In the genomic region with DNA sequence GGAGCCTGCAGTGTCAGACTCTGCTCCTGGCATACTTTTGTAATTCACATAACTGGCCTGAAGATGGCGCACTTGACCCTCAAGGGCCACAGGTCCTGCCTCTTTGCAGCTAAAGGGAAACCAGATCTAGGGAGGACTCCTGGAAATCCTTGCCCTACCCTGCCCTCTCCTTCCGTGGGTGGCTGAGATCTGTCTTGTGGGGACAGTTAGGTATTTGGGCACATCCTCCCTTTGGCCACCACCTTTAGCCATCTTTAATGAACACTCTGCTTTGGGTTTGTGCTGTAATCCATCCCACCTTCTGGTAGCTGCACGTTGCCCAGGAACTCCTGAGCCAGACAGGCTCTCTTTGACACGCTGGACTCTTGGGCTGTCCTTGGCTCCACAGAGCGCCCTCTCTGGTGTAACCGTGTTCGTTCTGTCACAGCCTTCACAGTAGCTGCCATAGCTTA, we compare ENCODE assay signal across 7 mouse cellular contexts. TPM values are rescaled to one million over a fixed set of nuclear protein-coding genes. Genes with fewer than 3 reads are reported as not detected.
A peak's percentile ranks its signal among the peaks of the same experiment; 100 is the strongest.
DNase-seq lines count a peak whose midpoint lies in the region; ATAC-seq and TF ChIP-seq lines count a peak whose summit lies in the region.

No protein-coding gene starts in this region.

- H3K27ac ChIP-seq in cerebellum, adult 2 months (ENCODE audit: insufficient read depth, low read length): no peak overlapping the region
- H3K27ac ChIP-seq in liver, embryonic 15.5 days (replicated peaks): no peak overlapping the region

- H3K9me3 ChIP-seq in liver, embryonic 15.5 days (replicated peaks): no peaks in the 10 kb centered on the region

- H3K9ac ChIP-seq in liver, embryonic 15.5 days: no peak overlapping the region

- intact Hi-C loops in gastrocnemius, postnatal 36 days (cut with DNase I): loop anchor here (5.0 kb wide), 1 partner anchor 280 kb away; no protein-coding TSS in a partner anchor

- ATAC-seq in liver, embryonic 15.5 days (ENCODE audit: insufficient read depth): no peak

- TF ChIP-seq CTCF in C2C12 (IDR thresholded peaks at IDR 0.05; ENCODE audit: control insufficient read depth, insufficient read depth, insufficient read length): peak; percentile 80
- TF ChIP-seq CTCF in cerebellum, adult 2 months (IDR thresholded peaks at IDR 0.05; ENCODE audit: borderline replicate concordance, insufficient read depth, low read depth, low read length): peak; percentile 87

- no peaks in the 10 kb centered on the region for H3K27me3 ChIP-seq in C2C12 (ENCODE audit: control insufficient read depth, insufficient read depth, insufficient read length)
- no peaks in the 10 kb centered on the region for H3K27me3 ChIP-seq in cerebellum, adult 2 months (ENCODE audit: control insufficient read depth, insufficient read depth, low read length)
- H3K27me3 ChIP-seq in liver, embryonic 15.5 days: peaks cover 79% of the 10 kb centered on the region

- peaks cover 3% of the 10 kb centered on the region; the same call in 1 of the 2 replicates for H3K4me1 ChIP-seq in cerebellum, adult 2 months (ENCODE audit: control insufficient read depth, insufficient read depth, low read length)
- peaks cover 29% of the 10 kb centered on the region for H3K4me1 ChIP-seq in liver, embryonic 15.5 days (replicated peaks)

- H3K36me3 ChIP-seq in C2C12 (ENCODE audit: control insufficient read depth, insufficient read depth): no peaks in the 10 kb centered on the region
- no peaks in the 10 kb centered on the region for H3K36me3 ChIP-seq in liver, embryonic 15.5 days (replicated peaks)

- no peaks in the 10 kb centered on the region for H3K79me3 ChIP-seq in C2C12 (ENCODE audit: low read depth)

- H3K4me2 ChIP-seq in liver, embryonic 15.5 days: peak overlapping the region; percentile 25

- no peak for TF ChIP-seq POLR2A in cerebellum, adult 2 months (IDR thresholded peaks at IDR 0.05; ENCODE audit: borderline replicate concordance, insufficient read depth, low read length)

- H3K4me3 ChIP-seq in C2C12 (ENCODE audit: insufficient read depth, poor library complexity, severe bottlenecking): no peak overlapping the region
- H3K4me3 ChIP-seq in cerebellum, adult 2 months (replicated peaks; ENCODE audit: insufficient read depth, low read depth, low read length): peak overlapping the region; percentile 40
- no peak overlapping the region for H3K4me3 ChIP-seq in liver, embryonic 15.5 days (replicated peaks)

- H3ac ChIP-seq in C2C12 (ENCODE audit: control insufficient read depth, insufficient read length, low read depth): peak overlapping the region; percentile 55

- H3K79me2 ChIP-seq in C2C12 (ENCODE audit: control insufficient read depth, insufficient read depth): peaks cover 4% of the 10 kb centered on the region

- peak; percentile 91 for DNase-seq in ES-CJ7 (ENCODE audit: low read depth, low spot score)
- DNase-seq in cerebellum, adult 2 months: peak; percentile 73 to 77
- DNase-seq in gastrocnemius, postnatal 36 days: peak; percentile 22 to 29
- peak; percentile 75 for DNase-seq in kidney, adult 9 months
- peak; percentile 73 for DNase-seq in retina, postnatal 7 days (ENCODE audit: low read depth, low spot score)

- WGBS in cerebellum, adult 2 months: under 1% methylated on average over 7 of the region's 7 CpGs
- 6% methylated on average over 7 of the region's 7 CpGs for WGBS in liver, embryonic 15.5 days (ENCODE audit: insufficient replicate concordance)

TF ChIP-seq in C2C12, 6 proteins besides CTCF, POLR2A, EP300 and RAD21:
- TF ChIP-seq MYOD1 (IDR thresholded peaks at IDR 0.05; ENCODE audit: control insufficient read depth, insufficient read length, low read depth): no peak

RNA-seq across cellular contexts. Expression of gene Slc4a8, which starts 4.0 kb away (rescaled TPM):
- polyA plus RNA-seq in C2C12 (2012; fragmentation: generic; extraction: Trizol): 11.9 TPM
- polyA plus RNA-seq in cerebellum, adult 2 months (2012; rRNA removed): 30.1 and 31.2 TPM in 2 replicates
- 1 to 10 TPM; 1.6 to 2.0 TPM for total RNA-seq in gastrocnemius, postnatal 36 days (2021)
- 0.25 and 0.50 TPM in 2 replicates for polyA plus RNA-seq in liver, embryonic 15.5 days (2015; fragmentation: Nextera tagmentation; extraction: Ambion mirVana)

RNA-seq across cellular contexts. Expression of gene Galnt6, which starts 28.4 kb away (rescaled TPM):
- polyA plus RNA-seq in C2C12 (2012; fragmentation: generic; extraction: Trizol): 0.29 TPM
- polyA plus RNA-seq in cerebellum, adult 2 months (2012; rRNA removed): 9.0 and 13.1 TPM in 2 replicates
- under 1 TPM; 0.17 to 0.20 TPM for total RNA-seq in gastrocnemius, postnatal 36 days (2021)
- 1.2 and 1.5 TPM in 2 replicates for polyA plus RNA-seq in liver, embryonic 15.5 days (2015; fragmentation: Nextera tagmentation; extraction: Ambion mirVana)

Comparison
In these comparisons a context has a peak if more than half of its experiments do, and no peak if none do; other contexts are left out.
1. DNase-seq: peak in every context shown above with its lines; median percentile 91 in ES-CJ7; 75 in cerebellum, adult 2 months; 75 in kidney, adult 9 months; 73 in retina, postnatal 7 days; 26 in gastrocnemius, postnatal 36 days.